Mouse (Mus musculus): Measurements from ENCODE around the gene Trim52. TPM values are rescaled to one million over a fixed set of nuclear protein-coding genes. Genes with fewer than 3 reads are reported as not detected.
"Not testable (repeated sequence)": the region's sequence is repeated elsewhere in the genome, so short reads cannot be mapped to it uniquely, and the experiment has no call there.

Gene Trim52
- polyA plus RNA-seq, 1 experiment = not detected

GRCm38 (mm10) chr14:106151188-106151587 lies 45.2 kb downstream of the Trim52 start:
- no peak overlapping the region for H3ac ChIP-seq (ENCODE audit: control insufficient read depth, insufficient read length)
- no peak overlapping the region for H3K4me3 ChIP-seq
- H3K27me3 ChIP-seq (ENCODE audit: control insufficient read depth, insufficient read depth, insufficient read length) = no peaks in the 10 kb centered on the region
- no peak for TF ChIP-seq REST (IDR thresholded peaks at IDR 0.05; ENCODE audit: insufficient read depth, insufficient read length)
- no peak for TF ChIP-seq TCF3 (IDR thresholded peaks at IDR 0.05; ENCODE audit: insufficient read length, low read depth)
- TF ChIP-seq MYOG (IDR thresholded peaks at IDR 0.05; ENCODE audit: control insufficient read depth in 1 of 3, insufficient read depth in 1 of 3, insufficient read length in 2 of 3, low read depth in 2 of 3) = no peak
- TF ChIP-seq USF1 (IDR thresholded peaks at IDR 0.05; ENCODE audit: low read depth) = no peak
- TF ChIP-seq MAX (IDR thresholded peaks at IDR 0.05; ENCODE audit: low read depth) = no peak
- TF ChIP-seq SRF (IDR thresholded peaks at IDR 0.05; ENCODE audit: control insufficient read depth, insufficient read length, low read depth) = no peak
- TF ChIP-seq TCF12 (IDR thresholded peaks at IDR 0.05; ENCODE audit: insufficient read depth, poor library complexity, severe bottlenecking) = no peak
- TF ChIP-seq POLR2AphosphoS2 (IDR thresholded peaks at IDR 0.05; ENCODE audit: insufficient read length, low read depth) = no peak
- TF ChIP-seq E2F4 (IDR thresholded peaks at IDR 0.05; ENCODE audit: insufficient read depth) = no peak
- no peak for TF ChIP-seq CEBPB (IDR thresholded peaks at IDR 0.05; ENCODE audit: insufficient read depth, poor library complexity, severe bottlenecking)
- no peak for TF ChIP-seq POLR2A (IDR thresholded peaks at IDR 0.05; ENCODE audit: insufficient read length, low read depth)
- no peak for TF ChIP-seq MYOD1 (IDR thresholded peaks at IDR 0.05; ENCODE audit: control insufficient read depth in 1 of 3, insufficient read length in 2 of 3, low read depth in 2 of 3)
- no peaks in the 10 kb centered on the region for H3K79me2 ChIP-seq (ENCODE audit: control insufficient read depth, insufficient read depth)
- H3K4me2 ChIP-seq (ENCODE audit: low read depth) = no peak overlapping the region
- no peaks in the 10 kb centered on the region for H3K36me3 ChIP-seq (ENCODE audit: control insufficient read depth, insufficient read depth)

- Histone ChIP-seq H3K27me3 (ENCODE audit: control insufficient read depth, insufficient read depth, insufficient read length) (no peaks in the 10 kb centered on the region), H3ac (ENCODE audit: control insufficient read depth, insufficient read length) (no peak overlapping the region), H3K36me3 (ENCODE audit: control insufficient read depth, insufficient read depth) (no peaks in the 10 kb centered on the region), H3K79me2 (ENCODE audit: control insufficient read depth, insufficient read depth) (no peaks in the 10 kb centered on the region), H3K4me3 (no peak overlapping the region), H3K4me2 (ENCODE audit: low read depth) (no peak overlapping the region)
- TF ChIP-seq MAX (IDR thresholded peaks at IDR 0.05; ENCODE audit: low read depth) (no peak), TCF12 (IDR thresholded peaks at IDR 0.05; ENCODE audit: insufficient read depth, poor library complexity, severe bottlenecking) (no peak), POLR2AphosphoS2 (IDR thresholded peaks at IDR 0.05; ENCODE audit: insufficient read length, low read depth) (no peak), MYOG (IDR thresholded peaks at IDR 0.05; ENCODE audit: control insufficient read depth in 1 of 3, insufficient read depth in 1 of 3, insufficient read length in 2 of 3, low read depth in 2 of 3) (no peak), POLR2A (IDR thresholded peaks at IDR 0.05; ENCODE audit: insufficient read length, low read depth) (no peak), E2F4 (IDR thresholded peaks at IDR 0.05; ENCODE audit: insufficient read depth) (no peak), CEBPB (IDR thresholded peaks at IDR 0.05; ENCODE audit: insufficient read depth, poor library complexity, severe bottlenecking) (no peak), MYOD1 (IDR thresholded peaks at IDR 0.05; ENCODE audit: control insufficient read depth in 1 of 3, insufficient read length in 2 of 3, low read depth in 2 of 3) (no peak), USF1 (IDR thresholded peaks at IDR 0.05; ENCODE audit: low read depth) (no peak), REST (IDR thresholded peaks at IDR 0.05; ENCODE audit: insufficient read depth, insufficient read length) (no peak)
These were observed 49.0 kb downstream of the Trim52 start for GRCm38 (mm10) chr14:106154879-106155576.

- Histone ChIP-seq H3ac (ENCODE audit: control insufficient read depth, insufficient read length) (no peak overlapping the region), H3K4me3 (no peak overlapping the region), H3K4me2 (ENCODE audit: low read depth) (peak overlapping the region; percentile 0), H3K27me3 (ENCODE audit: control insufficient read depth, insufficient read depth, insufficient read length) (no peaks in the 10 kb centered on the region), H3K36me3 (ENCODE audit: control insufficient read depth, insufficient read depth) (no peaks in the 10 kb centered on the region), H3K79me2 (ENCODE audit: control insufficient read depth, insufficient read depth) (no peaks in the 10 kb centered on the region)
- no peak for TF ChIP-seq USF1 (IDR thresholded peaks at IDR 0.05; ENCODE audit: low read depth)
- TF ChIP-seq POLR2AphosphoS2 (IDR thresholded peaks at IDR 0.05; ENCODE audit: insufficient read length, low read depth) = no peak
- no peak for TF ChIP-seq POLR2A (IDR thresholded peaks at IDR 0.05; ENCODE audit: insufficient read length, low read depth)
- peak; percentile 64 for TF ChIP-seq CEBPB (IDR thresholded peaks at IDR 0.05; ENCODE audit: insufficient read depth, poor library complexity, severe bottlenecking)
These were observed 50.5 kb downstream of the Trim52 start for GRCm38 (mm10) chr14:106156533-106156932.

GRCm38 (mm10) chr14:106162331-106162730 lies 56.3 kb downstream of the Trim52 start:
- TF ChIP-seq USF1 (IDR thresholded peaks at IDR 0.05; ENCODE audit: low read depth) = no peak
- no peak for TF ChIP-seq MYOG (IDR thresholded peaks at IDR 0.05; ENCODE audit: control insufficient read depth in 1 of 3, insufficient read depth in 1 of 3, insufficient read length in 2 of 3, low read depth in 2 of 3)
- no peak for TF ChIP-seq SRF (IDR thresholded peaks at IDR 0.05; ENCODE audit: control insufficient read depth, insufficient read length, low read depth)
- no peak for TF ChIP-seq E2F4 (IDR thresholded peaks at IDR 0.05; ENCODE audit: insufficient read depth)
- TF ChIP-seq TCF3 (IDR thresholded peaks at IDR 0.05; ENCODE audit: insufficient read length, low read depth) = no peak
- no peak for TF ChIP-seq TCF12 (IDR thresholded peaks at IDR 0.05; ENCODE audit: insufficient read depth, poor library complexity, severe bottlenecking)
- no peak for TF ChIP-seq MYOD1 (IDR thresholded peaks at IDR 0.05; ENCODE audit: control insufficient read depth in 1 of 3, insufficient read length in 2 of 3, low read depth in 2 of 3)
- TF ChIP-seq POLR2AphosphoS2 (IDR thresholded peaks at IDR 0.05; ENCODE audit: insufficient read length, low read depth) = no peak
- TF ChIP-seq POLR2A (IDR thresholded peaks at IDR 0.05; ENCODE audit: insufficient read length, low read depth) = no peak
- no peak for TF ChIP-seq MAX (IDR thresholded peaks at IDR 0.05; ENCODE audit: low read depth)
- Histone ChIP-seq H3ac (ENCODE audit: control insufficient read depth, insufficient read length) (no peak overlapping the region), H3K27me3 (ENCODE audit: control insufficient read depth, insufficient read depth, insufficient read length) (no peaks in the 10 kb centered on the region), H3K79me2 (ENCODE audit: control insufficient read depth, insufficient read depth) (no peaks in the 10 kb centered on the region), H3K4me2 (ENCODE audit: low read depth) (peak overlapping the region; percentile 60), H3K4me3 (no peak overlapping the region), H3K36me3 (ENCODE audit: control insufficient read depth, insufficient read depth) (no peaks in the 10 kb centered on the region)

GRCm38 (mm10) chr14:106163196-106163595 lies 57.2 kb downstream of the Trim52 start:
- Histone ChIP-seq H3ac (ENCODE audit: control insufficient read depth, insufficient read length) (no peak overlapping the region), H3K79me2 (ENCODE audit: control insufficient read depth, insufficient read depth) (no peaks in the 10 kb centered on the region), H3K4me3 (no peak overlapping the region), H3K27me3 (ENCODE audit: control insufficient read depth, insufficient read depth, insufficient read length) (no peaks in the 10 kb centered on the region), H3K4me2 (ENCODE audit: low read depth) (peak overlapping the region; percentile 60), H3K36me3 (ENCODE audit: control insufficient read depth, insufficient read depth) (no peaks in the 10 kb centered on the region)
- TF ChIP-seq CEBPB (IDR thresholded peaks at IDR 0.05; ENCODE audit: insufficient read depth, poor library complexity, severe bottlenecking) (peak; percentile 77), MYOD1 (IDR thresholded peaks at IDR 0.05; ENCODE audit: control insufficient read depth in 1 of 3, insufficient read length in 2 of 3, low read depth in 2 of 3) (no peak)

GRCm38 (mm10) chr14:106163933-106164332 lies 57.9 kb downstream of the Trim52 start:
- not testable (repeated sequence) for H3K27me3 ChIP-seq (ENCODE audit: control insufficient read depth, insufficient read depth, insufficient read length); H3K4me3 ChIP-seq; H3K4me2 ChIP-seq (ENCODE audit: low read depth); H3ac ChIP-seq (ENCODE audit: control insufficient read depth, insufficient read length); H3K79me2 ChIP-seq (ENCODE audit: control insufficient read depth, insufficient read depth); H3K36me3 ChIP-seq (ENCODE audit: control insufficient read depth, insufficient read depth)
